Mouse (Mus musculus) heart, embryonic 13.5 days (tissue): ENCODE measurements at regions not wholly inside any gene's neighbourhood (a gene's known extent, or its start where the extent isn't known, plus 50 kb on each side); places are given as distances from the start of the nearest gene placed in this dataset.

Experiments used
- ATAC-seq: fragments of 200-750 bp; cut with Nextera tagmentation; 2 replicates; pipeline ENCODE4 v1.8.0; 2017; ENCODE audit warnings: moderate TSS enrichment; ENCODE audit not compliant: insufficient number of reproducible peaks, low FRiP score, low TSS enrichment; ENCODE audit errors: extremely low read depth
- H3K27ac ChIP-seq: fragments of 300-500 bp; sonication (generic); replicated peaks from 2 replicates; pipeline ENCODE4 v1.5.1; 2015; ENCODE audit warnings: moderate library complexity, mild to moderate bottlenecking, inconsistent platforms
- H3K27me3 ChIP-seq: fragments of 300-500 bp; sonication (generic); replicated peaks from 2 replicates; pipeline ENCODE4 v1.6.1; 2015; ENCODE audit warnings: mild to moderate bottlenecking, inconsistent platforms
- H3K36me3 ChIP-seq: fragments of 300-500 bp; sonication (generic); 2 replicates; pipeline ENCODE4 v1.6.1; 2015; ENCODE audit warnings: mild to moderate bottlenecking, inconsistent platforms
- H3K4me1 ChIP-seq: fragments of 300-500 bp; sonication (generic); 2 replicates; pipeline ENCODE4 v1.6.1; 2015; ENCODE audit warnings: inconsistent platforms
- H3K4me2 ChIP-seq: fragments of 300-500 bp; sonication (generic); 2 replicates; pipeline ENCODE4 v1.6.1; 2015; ENCODE audit warnings: inconsistent platforms, mild to moderate bottlenecking, moderate library complexity
- H3K4me3 ChIP-seq: fragments of 300-500 bp; sonication (generic); 2 replicates; pipeline ENCODE4 v1.5.1; 2015; ENCODE audit warnings: moderate library complexity, mild to moderate bottlenecking, inconsistent platforms
- H3K9ac ChIP-seq: fragments of 300-500 bp; sonication (generic); 2 replicates; pipeline ENCODE4 v1.6.1; 2015; ENCODE audit warnings: inconsistent platforms, mild to moderate bottlenecking, moderate library complexity
- H3K9me3 ChIP-seq: fragments of 300-500 bp; sonication (generic); 2 replicates; pipeline ENCODE4 v1.6.1; 2016; ENCODE audit warnings: inconsistent platforms
- WGBS: fragments of 180-500 bp; shearing (Covaris S2); methylation state at CpG from one replicate; pipeline ENCODE4 v1.1.7; 2015; ENCODE audit warnings: mixed read lengths; 5-methylcytosine and 5-hydroxymethylcytosine counted together

GRCm38 (mm10) chr1:51622181-51622862 is 144.1 kb upstream of the Nabp1 start:
- no peak overlapping the region for H3K9ac ChIP-seq
- H3K27me3 ChIP-seq = no peaks in the 10 kb centered on the region; the same call in 1 of the 2 replicates
- no peak overlapping the region for H3K4me3 ChIP-seq
- 70% methylated on average over 9 of the region's 9 CpGs for WGBS
- H3K4me2 ChIP-seq = no peak overlapping the region
- H3K36me3 ChIP-seq = no peaks in the 10 kb centered on the region
- ATAC-seq = no peak
- no peaks in the 10 kb centered on the region for H3K9me3 ChIP-seq
- no peak overlapping the region for H3K27ac ChIP-seq
- no peaks in the 10 kb centered on the region for H3K4me1 ChIP-seq

GRCm38 (mm10) chr1:51621062-51621461 is 142.8 kb upstream of the Nabp1 start:
- WGBS = 79% methylated on average over 6 of the region's 6 CpGs

GRCm38 (mm10) chr1:51617502-51618251 is 139.5 kb upstream of the Nabp1 start:
- WGBS = 65% methylated on average over 13 of the region's 13 CpGs
- Histone ChIP-seq H3K4me3 (no peak overlapping the region), H3K9me3 (no peaks in the 10 kb centered on the region), H3K4me1 (no peaks in the 10 kb centered on the region), H3K4me2 (no peak overlapping the region), H3K36me3 (no peaks in the 10 kb centered on the region), H3K27me3 (no peaks in the 10 kb centered on the region; the same call in 1 of the 2 replicates), H3K27ac (no peak overlapping the region), H3K9ac (no peak overlapping the region)
- ATAC-seq = no peak

More at GRCm38 (mm10) chr1:51621062-51621461, 142.8 kb upstream of the Nabp1 start:
- Histone ChIP-seq H3K9ac (no peak overlapping the region), H3K4me2 (no peak overlapping the region), H3K4me3 (no peak overlapping the region), H3K4me1 (no peaks in the 10 kb centered on the region), H3K27me3 (no peaks in the 10 kb centered on the region; the same call in 1 of the 2 replicates), H3K36me3 (no peaks in the 10 kb centered on the region), H3K27ac (no peak overlapping the region), H3K9me3 (no peaks in the 10 kb centered on the region)
- no peak for ATAC-seq

GRCm38 (mm10) chr1:51616091-51616490 is 137.9 kb upstream of the Nabp1 start:
- Histone ChIP-seq H3K4me2 (no peak overlapping the region), H3K4me1 (no peaks in the 10 kb centered on the region), H3K4me3 (no peak overlapping the region), H3K36me3 (no peaks in the 10 kb centered on the region), H3K27ac (no peak overlapping the region), H3K27me3 (no peaks in the 10 kb centered on the region; the same call in 1 of the 2 replicates), H3K9ac (no peak overlapping the region), H3K9me3 (no peaks in the 10 kb centered on the region)
- ATAC-seq = no peak
- 72% methylated on average over 1 of the region's 1 CpGs for WGBS

GRCm38 (mm10) chr1:51615523-51615922 is 137.3 kb upstream of the Nabp1 start:
- Histone ChIP-seq H3K36me3 (no peaks in the 10 kb centered on the region), H3K9ac (no peak overlapping the region), H3K4me2 (no peak overlapping the region), H3K9me3 (no peaks in the 10 kb centered on the region), H3K27me3 (no peaks in the 10 kb centered on the region; the same call in 1 of the 2 replicates), H3K4me1 (no peaks in the 10 kb centered on the region), H3K4me3 (no peak overlapping the region), H3K27ac (no peak overlapping the region)
- ATAC-seq = no peak
- WGBS = 20% methylated on average over 6 of the region's 6 CpGs

GRCm38 (mm10) chr1:51614700-51615099 is 136.5 kb upstream of the Nabp1 start:
- Histone ChIP-seq H3K27me3 (no peaks in the 10 kb centered on the region; the same call in 1 of the 2 replicates), H3K4me1 (no peaks in the 10 kb centered on the region), H3K4me3 (no peak overlapping the region), H3K4me2 (no peak overlapping the region), H3K27ac (no peak overlapping the region), H3K36me3 (no peaks in the 10 kb centered on the region), H3K9ac (no peak overlapping the region), H3K9me3 (no peaks in the 10 kb centered on the region)
- no peak for ATAC-seq

- Histone ChIP-seq H3K27ac (no peak overlapping the region), H3K36me3 (no peaks in the 10 kb centered on the region), H3K9ac (no peak overlapping the region), H3K27me3 (no peaks in the 10 kb centered on the region), H3K4me3 (no peak overlapping the region), H3K9me3 (no peaks in the 10 kb centered on the region), H3K4me1 (no peaks in the 10 kb centered on the region), H3K4me2 (no peak overlapping the region)
- no peak for ATAC-seq
- 68% methylated on average over 5 of the region's 5 CpGs for WGBS
These were observed 131.1 kb upstream of the Nabp1 start for GRCm38 (mm10) chr1:51609295-51609694.

GRCm38 (mm10) chr1:51607437-51607855 is 129.2 kb upstream of the Nabp1 start:
- Histone ChIP-seq H3K9me3 (no peaks in the 10 kb centered on the region), H3K4me2 (no peak overlapping the region), H3K4me1 (no peaks in the 10 kb centered on the region), H3K4me3 (no peak overlapping the region), H3K27ac (no peak overlapping the region), H3K9ac (no peak overlapping the region), H3K36me3 (no peaks in the 10 kb centered on the region), H3K27me3 (no peaks in the 10 kb centered on the region)
- ATAC-seq = no peak
- 54% methylated on average over 8 of the region's 8 CpGs for WGBS

- no peak overlapping the region for H3K9ac ChIP-seq
- H3K9me3 ChIP-seq = no peaks in the 10 kb centered on the region
- no peaks in the 10 kb centered on the region for H3K36me3 ChIP-seq
- 79% methylated on average over 6 of the region's 6 CpGs for WGBS
- H3K4me3 ChIP-seq = no peak overlapping the region
- peaks cover 5% of the 10 kb centered on the region; the same call in 1 of the 2 replicates for H3K4me1 ChIP-seq
- H3K27me3 ChIP-seq = no peaks in the 10 kb centered on the region
- no peak overlapping the region for H3K27ac ChIP-seq
- no peak for ATAC-seq
- H3K4me2 ChIP-seq = no peak overlapping the region
These were observed 123.8 kb upstream of the Nabp1 start for GRCm38 (mm10) chr1:51602071-51602470.

- Histone ChIP-seq H3K9me3 (no peaks in the 10 kb centered on the region), H3K4me2 (no peak overlapping the region), H3K9ac (no peak overlapping the region), H3K4me1 (peaks cover 5% of the 10 kb centered on the region; the same call in 1 of the 2 replicates), H3K36me3 (no peaks in the 10 kb centered on the region), H3K27ac (no peak overlapping the region), H3K4me3 (no peak overlapping the region), H3K27me3 (no peaks in the 10 kb centered on the region)
- no peak for ATAC-seq
- 21% methylated on average over 7 of the region's 7 CpGs for WGBS
These were observed 122.2 kb upstream of the Nabp1 start for GRCm38 (mm10) chr1:51600425-51600824.

- no peaks in the 10 kb centered on the region for H3K27me3 ChIP-seq
- no peaks in the 10 kb centered on the region for H3K9me3 ChIP-seq
- peaks cover 12% of the 10 kb centered on the region for H3K4me1 ChIP-seq
- H3K36me3 ChIP-seq = no peaks in the 10 kb centered on the region
- peak overlapping the region; percentile 41 for H3K9ac ChIP-seq
- no peak overlapping the region for H3K27ac ChIP-seq
- no peak for ATAC-seq
- H3K4me3 ChIP-seq = peak overlapping the region; percentile 29
- H3K4me2 ChIP-seq = peak overlapping the region; percentile 63
- 16% methylated on average over 18 of the region's 18 CpGs for WGBS
These were observed 119.0 kb upstream of the Nabp1 start for GRCm38 (mm10) chr1:51596935-51597820.
